Mouse (Mus musculus) A20 (cell line): ENCODE results near the gene Cks2.

Experiments used
- DNase-seq: peaks from one replicate; pipeline ENCODE4 v3.0.0-alpha.2; 2011; ENCODE audit warnings: low read depth, low spot score

Gene Cks2

GRCm38 (mm10) chr13:51679332-51679731, 34.3 kb downstream of the Cks2 start:
- no peak for DNase-seq

GRCm38 (mm10) chr13:51681076-51681475, 36.0 kb downstream of the Cks2 start:
- no peak for DNase-seq

- DNase-seq: no peak
Measured at GRCm38 (mm10) chr13:51681634-51682033, 36.6 kb downstream of the Cks2 start.

GRCm38 (mm10) chr13:51685290-51685966, 40.4 kb downstream of the Cks2 start:
- DNase-seq: no peak

GRCm38 (mm10) chr13:51686966-51687365, 41.9 kb downstream of the Cks2 start:
- peak; percentile 10 for DNase-seq

- DNase-seq: no peak
Measured at GRCm38 (mm10) chr13:51688688-51689087, 43.7 kb downstream of the Cks2 start.

GRCm38 (mm10) chr13:51696481-51696880, 51.4 kb downstream of the Cks2 start:
- no peak for DNase-seq

GRCm38 (mm10) chr13:51697455-51697854, 52.4 kb downstream of the Cks2 start:
- no peak for DNase-seq

GRCm38 (mm10) chr13:51697897-51698296, 52.9 kb downstream of the Cks2 start:
- no peak for DNase-seq

GRCm38 (mm10) chr13:51698318-51698717, 53.3 kb downstream of the Cks2 start:
- no peak for DNase-seq
